Mouse (Mus musculus): ENCODE measurements around the gene Plekho2.

The Plekho2 gene

DNA sequence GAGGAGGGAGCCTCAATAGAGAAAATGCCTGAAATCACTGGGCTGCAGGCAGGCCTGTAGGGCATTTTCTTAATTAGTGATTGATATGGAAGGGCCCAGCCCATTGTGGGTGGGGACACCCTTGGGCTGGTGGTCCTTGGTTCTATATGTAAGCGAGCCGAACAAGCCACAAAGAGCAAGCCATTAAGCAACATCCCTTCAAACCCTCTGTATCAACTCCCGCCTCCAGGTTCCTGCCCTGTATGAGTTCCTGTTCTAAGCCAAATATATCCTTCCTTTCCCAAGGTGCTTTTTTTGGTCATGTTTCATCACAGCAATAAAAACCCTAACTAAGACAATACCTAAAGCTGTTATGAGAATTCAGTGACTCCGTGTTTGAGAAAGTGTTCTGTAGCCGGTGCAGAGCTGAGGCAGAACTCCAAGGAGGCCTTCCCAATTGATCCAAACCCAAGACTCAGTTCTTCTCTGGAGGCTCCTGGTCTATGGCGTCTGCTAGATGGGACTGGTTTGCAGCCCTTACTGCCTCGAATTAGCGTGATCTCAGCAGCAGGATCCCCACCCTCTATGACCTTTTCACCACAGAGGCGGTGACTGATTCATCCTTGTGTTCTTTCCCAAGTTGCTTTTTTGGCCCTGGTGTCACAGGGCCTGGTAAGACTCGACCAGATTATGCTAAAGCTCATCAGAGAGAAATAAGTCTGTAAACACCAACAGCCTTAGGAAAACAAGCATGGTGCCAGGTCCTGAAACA, 54.2 kb downstream of the Plekho2 start:
- DNase-seq: no peak

DNA sequence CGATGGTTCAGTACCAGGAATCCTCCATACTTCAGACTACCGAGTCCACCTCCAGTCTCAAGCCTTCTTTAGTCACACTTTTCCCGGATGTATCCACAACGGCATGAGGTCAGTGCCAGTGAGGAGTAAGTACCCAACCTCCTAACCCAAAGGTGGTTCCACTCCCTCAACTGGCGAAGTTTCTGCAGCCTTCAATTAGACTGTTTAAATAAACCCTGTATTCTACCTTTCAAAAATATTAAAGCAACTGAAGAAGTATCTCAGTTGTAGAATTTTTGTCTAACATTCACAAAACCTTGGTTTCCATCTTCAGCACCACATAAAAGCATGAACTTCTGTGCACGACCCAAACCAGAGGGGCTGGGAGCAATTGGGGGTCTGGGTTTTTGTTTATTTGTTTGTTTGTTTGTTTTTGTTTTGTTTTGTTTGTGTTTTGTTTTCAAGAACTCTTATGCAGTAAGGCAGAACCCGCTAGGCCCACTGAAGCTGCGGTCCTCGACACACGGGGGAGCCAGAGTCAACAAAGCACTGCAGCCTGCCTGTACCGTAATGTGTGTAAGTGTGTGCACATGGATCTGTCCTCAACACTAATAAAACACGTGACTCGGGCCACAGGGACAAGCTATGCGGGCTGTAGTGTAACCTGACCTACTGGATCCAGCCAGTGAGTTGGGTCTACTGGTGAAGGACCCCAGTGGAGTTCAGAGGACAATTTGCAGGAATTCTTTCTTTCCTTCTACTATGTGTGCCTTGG, 56.1 kb downstream of the Plekho2 start:
- DNase-seq: peak; percentile 64

DNA sequence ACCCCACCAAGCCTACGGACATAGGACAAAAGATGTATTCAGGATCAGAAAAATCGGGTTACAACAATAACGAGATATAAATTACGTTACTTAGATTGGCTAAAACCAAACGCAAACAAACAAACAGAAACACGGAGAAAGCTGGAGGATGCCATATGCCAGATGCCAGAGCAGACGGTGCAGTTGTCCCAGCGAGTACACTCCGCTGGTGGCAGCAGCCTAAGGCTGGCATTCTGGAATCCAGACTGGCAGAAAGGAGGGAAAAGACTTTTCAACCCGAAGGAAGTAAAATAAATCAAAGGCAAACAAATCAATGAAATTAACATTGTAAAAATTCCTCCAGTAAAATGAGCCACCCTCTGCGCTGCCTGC, 59.3 kb downstream of the Plekho2 start:
- no peak for DNase-seq

DNA sequence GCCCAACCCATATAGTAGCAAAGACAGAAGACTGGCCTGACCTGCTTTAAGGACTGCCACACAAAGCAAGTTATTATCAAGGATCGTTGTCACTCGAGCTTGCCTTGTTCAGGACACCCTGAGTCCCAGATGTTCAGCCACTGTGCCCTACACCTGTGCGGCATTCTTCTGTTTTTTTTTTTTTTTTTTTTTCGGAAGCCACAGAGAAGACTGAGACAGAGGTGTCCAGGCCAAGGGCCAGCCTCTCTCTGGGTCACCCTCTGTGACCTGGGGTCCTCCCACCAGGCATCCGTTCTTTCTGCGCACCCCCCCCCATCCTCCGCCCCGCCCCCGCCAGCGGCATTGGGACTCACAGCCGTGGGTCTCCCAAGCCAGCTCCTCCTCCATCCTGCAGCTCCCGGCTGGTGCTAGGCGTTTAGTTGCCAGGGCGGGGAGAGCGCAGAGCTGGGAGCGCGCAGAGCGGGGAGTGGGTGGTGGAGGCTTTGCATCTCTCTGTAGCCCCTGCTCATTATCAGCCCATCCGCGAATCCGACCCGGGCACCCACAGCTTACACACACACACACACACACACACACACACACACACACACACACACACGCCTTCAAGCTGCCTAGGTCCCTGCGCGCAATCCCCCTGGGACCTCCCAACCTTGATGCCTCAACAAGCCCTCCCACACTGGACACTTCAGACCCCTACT, 59.9 kb downstream of the Plekho2 start, which contains the start of gene Ankdd1a:
Gene Ankdd1a, minus strand, starts transcription at position 387 of the 698 bp plus-strand sequence.
- peak; percentile 58 for DNase-seq

DNA sequence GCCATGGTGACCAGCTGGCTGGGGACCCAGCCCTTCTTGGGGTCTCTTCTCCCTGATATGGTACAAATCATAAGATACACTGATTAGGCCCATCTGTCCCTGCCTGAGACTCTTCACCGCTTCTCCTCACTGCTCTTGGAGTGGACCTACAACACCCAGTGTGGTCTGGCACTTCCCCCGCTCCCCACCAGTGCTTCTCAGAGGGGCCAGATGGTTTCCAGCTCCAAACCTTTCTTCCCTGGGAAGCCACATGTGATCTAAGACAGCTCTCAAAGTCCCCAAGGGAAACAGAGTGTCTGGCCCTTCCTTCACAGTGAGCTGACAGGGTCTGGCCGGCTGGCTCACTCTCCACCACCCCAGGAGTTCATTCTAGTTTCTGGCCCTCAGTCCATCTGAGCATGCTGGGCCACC, 65.0 kb downstream of the Plekho2 start:
- peak; percentile 75 for DNase-seq

DNA sequence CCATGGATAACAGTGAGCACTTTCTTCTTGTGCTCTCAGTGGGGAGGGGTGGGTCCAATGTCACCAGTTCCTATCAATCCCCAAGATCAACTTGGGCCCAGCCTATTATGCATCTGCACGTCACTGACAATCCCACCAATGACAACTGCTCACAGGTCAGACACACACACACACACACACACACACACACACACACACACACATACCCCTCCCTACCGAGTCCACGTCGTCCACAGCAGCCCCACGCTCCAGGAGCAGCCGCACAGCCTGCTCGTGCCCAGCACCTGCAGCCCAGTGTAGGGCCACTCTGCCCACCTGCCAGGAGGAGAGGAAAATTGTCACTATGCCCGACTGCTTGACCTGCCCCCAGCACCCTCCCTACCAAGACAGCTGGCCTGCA, 65.4 kb downstream of the Plekho2 start:
- DNase-seq: no peak

DNA sequence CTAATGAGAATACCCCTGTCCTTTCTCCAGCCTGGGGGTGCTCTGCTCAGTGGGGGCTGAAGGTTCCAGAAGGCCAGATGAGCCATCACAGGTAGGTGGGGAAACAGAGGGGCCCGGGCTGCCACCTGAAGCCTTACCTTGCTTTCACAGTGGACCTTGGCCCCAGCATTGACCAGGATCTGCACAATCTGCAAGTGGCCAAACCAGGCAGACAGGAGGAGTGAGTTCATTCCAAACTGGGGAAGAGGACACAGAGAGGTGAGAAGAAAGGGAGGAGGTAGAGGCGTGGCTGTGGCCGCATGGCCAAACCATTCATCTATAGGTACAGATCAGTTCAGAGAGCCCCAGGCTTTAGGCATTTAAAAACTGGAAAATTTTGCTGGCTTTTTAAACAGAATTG, 67.3 kb downstream of the Plekho2 start:
- DNase-seq: no peak

DNA sequence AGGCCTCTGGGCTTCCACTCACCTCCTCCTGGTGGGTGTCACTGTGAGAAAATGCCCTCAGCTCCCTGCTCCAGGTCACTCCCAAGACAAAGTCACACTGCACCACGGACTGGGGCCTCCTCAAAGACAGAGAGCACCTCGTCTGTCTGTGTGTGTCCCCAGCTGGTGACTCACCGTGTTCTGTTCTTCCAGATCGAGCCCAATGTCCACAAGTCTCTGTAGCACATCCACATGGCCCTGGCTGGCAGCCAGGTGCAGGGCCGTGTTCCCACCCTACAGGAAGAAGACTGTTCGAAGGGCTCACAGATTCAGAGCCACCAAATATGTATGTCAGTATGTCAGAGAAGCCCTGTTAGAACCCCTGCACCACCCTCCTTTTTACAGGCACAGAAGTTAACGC, 71.4 kb downstream of the Plekho2 start:
- DNase-seq: no peak

DNA sequence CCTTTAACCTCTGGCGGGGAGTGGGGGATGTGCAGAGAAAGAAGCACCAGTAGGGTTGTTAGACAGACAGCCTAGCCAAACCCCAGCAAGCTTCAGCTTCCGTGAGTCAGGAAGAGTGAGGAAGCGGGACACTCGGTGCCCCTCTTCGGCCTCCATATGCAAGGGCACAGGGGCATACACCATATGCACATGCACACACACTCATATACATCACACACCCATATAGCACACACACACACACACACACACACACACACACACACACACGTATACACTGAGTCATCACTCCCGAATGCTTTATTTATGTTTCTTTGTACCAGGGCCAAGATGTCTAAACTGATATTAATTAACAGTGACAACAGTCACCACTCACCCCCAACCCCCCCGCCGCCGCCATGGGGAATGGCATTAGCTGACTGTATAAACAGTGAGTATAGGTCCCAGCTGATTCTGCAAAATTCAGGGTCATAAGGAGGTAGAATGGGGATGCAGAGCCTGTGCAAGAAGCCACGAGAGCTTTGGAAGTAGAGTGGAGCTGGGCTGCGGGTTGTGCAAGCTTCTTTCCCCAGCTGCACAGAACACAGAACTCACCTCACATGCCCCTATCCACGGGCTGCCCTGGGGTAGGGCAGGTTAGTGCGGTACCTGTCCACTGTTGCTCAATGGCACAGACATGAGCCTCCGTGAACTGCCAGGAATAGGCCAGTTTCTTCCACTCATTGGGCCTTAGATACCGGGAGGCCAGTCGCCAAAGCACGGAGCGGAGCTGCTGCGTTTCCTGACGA, 76.9 kb downstream of the Plekho2 start:
- no peak for DNase-seq

Data from cerebellum, adult 11-12 months (tissue).